9 mouse cellular contexts compared by ENCODE assay signal in genomic region chr12:112153597-112153996, GRCm38 (mm10). TPM values are rescaled to one million over a fixed set of nuclear protein-coding genes. Genes with fewer than 3 reads are reported as not detected.
DNase-seq lines count a peak whose midpoint lies in the region; ATAC-seq lines count a peak whose summit lies in the region.
"Had no signal": no experiment of that assay in that cellular context is flagged by ENCODE, and none has a peak within 500 bp of the region (broad histone marks: within the 10 kb centered on the region; RNA-seq: fewer than 3 reads in every experiment).

No protein-coding gene starts in this region.

- no peaks in the 10 kb centered on the region for H3K9me3 ChIP-seq in kidney, embryonic 15.5 days (replicated peaks)
- no peaks in the 10 kb centered on the region for H3K9me3 ChIP-seq in kidney, embryonic 14.5 days (ENCODE audit: control insufficient read depth, low read length)
- no peaks in the 10 kb centered on the region for H3K9me3 ChIP-seq in embryonic facial prominence, embryonic 12.5 days
- no peaks in the 10 kb centered on the region for H3K9me3 ChIP-seq in heart, embryonic 12.5 days (replicated peaks)

- peak; percentile 65 for DNase-seq in lung, postnatal 10 days
- no peak for DNase-seq in B cell, adult 2 months
- DNase-seq: thymus, postnatal 4 days had no signal

- no peak for ATAC-seq in kidney, embryonic 15.5 days (replicated peaks; ENCODE audit: low FRiP score)
- ATAC-seq in kidney, embryonic 14.5 days (ENCODE audit: low FRiP score, low TSS enrichment), result no peak
- no peak for ATAC-seq in embryonic facial prominence, embryonic 12.5 days (ENCODE audit: insufficient number of reproducible peaks, insufficient read depth, low FRiP score, low TSS enrichment)
- ATAC-seq in heart, embryonic 12.5 days (ENCODE audit: insufficient number of reproducible peaks, low FRiP score), result peak; percentile 31
- ATAC-seq in monocyte, adult 5-6 weeks (replicated peaks; ENCODE audit: insufficient number of reproducible peaks, low FRiP score, low TSS enrichment, poor library complexity, severe bottlenecking), result no peak

- H3K27ac ChIP-seq in kidney, embryonic 15.5 days, result peak overlapping the region; percentile 80
- no peak overlapping the region for H3K27ac ChIP-seq in kidney, embryonic 14.5 days (ENCODE audit: low read depth, low read length)
- H3K27ac ChIP-seq in embryonic facial prominence, embryonic 12.5 days, result 0 out of 2 replicates have a peak overlapping the region, but pooled peaks have one; percentile 17
- H3K27ac ChIP-seq in heart, embryonic 12.5 days (ENCODE audit: poor library complexity, severe bottlenecking), result no peak overlapping the region

- no peak overlapping the region for H3K4me2 ChIP-seq in kidney, embryonic 15.5 days
- no peak overlapping the region for H3K4me2 ChIP-seq in kidney, embryonic 14.5 days (replicated peaks; ENCODE audit: low read depth, low read length)
- no peak overlapping the region for H3K4me2 ChIP-seq in embryonic facial prominence, embryonic 12.5 days (replicated peaks)
- H3K4me2 ChIP-seq in heart, embryonic 12.5 days, result no peak overlapping the region

- no peak overlapping the region for H3K4me3 ChIP-seq in kidney, embryonic 15.5 days (replicated peaks)
- no peak overlapping the region for H3K4me3 ChIP-seq in kidney, embryonic 14.5 days (ENCODE audit: low read length)
- H3K4me3 ChIP-seq in embryonic facial prominence, embryonic 12.5 days, result no peak overlapping the region
- H3K4me3 ChIP-seq in heart, embryonic 12.5 days, result no peak overlapping the region

- 75% methylated on average over 12 of the region's 12 CpGs for WGBS in kidney, embryonic 15.5 days
- 71% methylated on average over 12 of the region's 12 CpGs for WGBS in kidney, embryonic 14.5 days
- 67% methylated on average over 12 of the region's 12 CpGs for WGBS in embryonic facial prominence, embryonic 12.5 days
- 56% methylated on average over 12 of the region's 12 CpGs for WGBS in heart, embryonic 12.5 days

- H3K4me1 ChIP-seq in kidney, embryonic 15.5 days, result peaks cover 45% of the 10 kb centered on the region
- peaks cover 20% of the 10 kb centered on the region for H3K4me1 ChIP-seq in kidney, embryonic 14.5 days (ENCODE audit: control insufficient read depth, insufficient read depth, low read length)
- peaks cover 59% of the 10 kb centered on the region for H3K4me1 ChIP-seq in embryonic facial prominence, embryonic 12.5 days
- H3K4me1 ChIP-seq in heart, embryonic 12.5 days (replicated peaks), result peaks cover 51% of the 10 kb centered on the region

- no peak overlapping the region for H3K9ac ChIP-seq in kidney, embryonic 15.5 days
- H3K9ac ChIP-seq in kidney, embryonic 14.5 days (ENCODE audit: low read depth, low read length), result no peak overlapping the region
- no peak overlapping the region for H3K9ac ChIP-seq in embryonic facial prominence, embryonic 12.5 days
- H3K9ac ChIP-seq in heart, embryonic 12.5 days, result 0 out of 2 replicates have a peak overlapping the region, but pooled peaks have one; percentile 3

- H3K36me3 ChIP-seq in kidney, embryonic 15.5 days, result peaks cover 1% of the 10 kb centered on the region; the same call in 1 of the 2 replicates
- no peaks in the 10 kb centered on the region for H3K36me3 ChIP-seq in kidney, embryonic 14.5 days (ENCODE audit: control insufficient read depth, insufficient read depth, low read length)
- peaks cover 9% of the 10 kb centered on the region for H3K36me3 ChIP-seq in embryonic facial prominence, embryonic 12.5 days
- H3K36me3 ChIP-seq in heart, embryonic 12.5 days, result peaks cover 9% of the 10 kb centered on the region; the same call in 1 of the 2 replicates

- H3K27me3 ChIP-seq in kidney, embryonic 15.5 days, result no peaks in the 10 kb centered on the region
- no peaks in the 10 kb centered on the region for H3K27me3 ChIP-seq in kidney, embryonic 14.5 days (ENCODE audit: control insufficient read depth, insufficient read depth, low read length)
- H3K27me3 ChIP-seq in embryonic facial prominence, embryonic 12.5 days, result no peaks in the 10 kb centered on the region
- peaks cover 1% of the 10 kb centered on the region; the same call in 1 of the 2 replicates for H3K27me3 ChIP-seq in heart, embryonic 12.5 days (replicated peaks)

RNA-seq across cellular contexts. Expression of gene Kif26a, which starts 7.6 kb away (rescaled TPM):
- polyA plus RNA-seq in kidney, embryonic 15.5 days (2015; fragmentation: Nextera tagmentation; extraction: Ambion mirVana), result 3.6 and 4.5 TPM in 2 replicates
- 2.2 and 3.8 TPM in 2 replicates for polyA plus RNA-seq in kidney, embryonic 14.5 days (2014; fragmentation: Nextera tagmentation; extraction: Ambion mirVana)
- polyA plus RNA-seq in embryonic facial prominence, embryonic 12.5 days (2016; fragmentation: Nextera tagmentation; extraction: Ambion mirVana), result 5.0 and 5.6 TPM in 2 replicates
- 2.5 and 2.7 TPM in 2 replicates for polyA plus RNA-seq in heart, embryonic 12.5 days (2016; fragmentation: Nextera tagmentation; extraction: Ambion mirVana)
- total RNA-seq in monocyte, adult 5-6 weeks (2017), result not detected in 3 replicates

RNA-seq across cellular contexts. Expression of gene Aspg, which starts 47.1 kb away (rescaled TPM):
- polyA plus RNA-seq in kidney, embryonic 15.5 days (2015; fragmentation: Nextera tagmentation; extraction: Ambion mirVana), result 1.9 and 3.1 TPM in 2 replicates
- polyA plus RNA-seq in kidney, embryonic 14.5 days (2014; fragmentation: Nextera tagmentation; extraction: Ambion mirVana), result 1.1 TPM in 2 replicates
- polyA plus RNA-seq in embryonic facial prominence, embryonic 12.5 days (2016; fragmentation: Nextera tagmentation; extraction: Ambion mirVana), result 1.3 and 1.5 TPM in 2 replicates
- 0.45 and 2.2 TPM in 2 replicates for polyA plus RNA-seq in heart, embryonic 12.5 days (2016; fragmentation: Nextera tagmentation; extraction: Ambion mirVana)
- not detected in 3 replicates for total RNA-seq in monocyte, adult 5-6 weeks (2017)
- total RNA-seq: gastrocnemius, adult 8-10 months had no signal

Comparison
In these comparisons a context has a peak if more than half of its experiments do, and no peak if none do; other contexts are left out.
1. H3K27ac ChIP-seq: peak in kidney, embryonic 15.5 days (single experiment) and embryonic facial prominence, embryonic 12.5 days (single experiment); none in kidney, embryonic 14.5 days (single experiment) and heart, embryonic 12.5 days (single experiment).